Mouse (Mus musculus) testis, adult 2 months (tissue): Measurements from ENCODE around the gene Fbxl22.

ENCODE experiments used
- CTCF ChIP-seq: fragments of 200-500 bp; IDR thresholded peaks from 2 replicates; pipeline ENCODE4 v1.5.1; 2012; ENCODE audit warnings: low read depth, mild to moderate bottlenecking, inconsistent platforms, low read length, moderate library complexity; ENCODE audit not compliant: control insufficient read depth, insufficient read depth, insufficient replicate concordance
- POLR2A ChIP-seq: fragments of 200-500 bp; IDR thresholded peaks from 2 replicates; pipeline ENCODE4 v1.6.1; 2012; ENCODE audit warnings: low read depth, mild to moderate bottlenecking, inconsistent platforms, low read length, moderate library complexity; ENCODE audit not compliant: control insufficient read depth

DNA sequence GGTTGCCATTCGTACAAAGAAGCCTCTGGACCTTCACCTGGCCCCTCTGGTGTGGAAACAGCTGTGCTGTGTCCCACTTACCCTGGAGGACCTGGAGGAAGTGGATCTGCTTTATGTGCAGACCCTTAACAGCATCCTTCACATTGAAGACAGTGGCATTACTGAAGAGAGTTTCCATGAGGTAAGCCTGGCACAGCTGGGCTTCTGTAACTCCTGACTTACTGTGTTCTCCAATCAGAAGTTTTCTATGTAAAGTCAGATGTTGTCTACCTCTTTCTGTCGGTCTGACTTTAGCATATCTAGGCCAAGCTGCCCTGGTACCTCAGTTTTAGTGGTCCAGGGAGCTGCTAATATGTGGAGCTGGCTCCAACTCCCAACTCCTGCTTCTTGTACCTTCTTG, 13.1 kb downstream of the Fbxl22 start:
- no peak for TF ChIP-seq POLR2A
- no peak for TF ChIP-seq CTCF
